Mouse (Mus musculus): ENCODE measurements around the gene Tnfsf9.
A peak's percentile ranks its signal among the peaks of the same experiment; 100 is the strongest.

Tnfsf9 gene

GRCm38 (mm10) chr17:57134693-57135092, 29.6 kb downstream of the Tnfsf9 start:
- TF ChIP-seq CTCF (conservative IDR thresholded peaks at IDR 0.05; ENCODE audit: low read length) (no peak), NANOG (IDR thresholded peaks at IDR 0.05; ENCODE audit: borderline replicate concordance, low read length) (no peak), POU5F1 (IDR thresholded peaks at IDR 0.05; ENCODE audit: borderline replicate concordance, low read length) (no peak)
- Histone ChIP-seq H3K4me1 (replicated peaks; ENCODE audit: low read depth, low read length) (peaks cover 6% of the 10 kb centered on the region), H3K36me3 (ENCODE audit: insufficient read depth, low read length) (no peaks in the 10 kb centered on the region), H3K4me3 (replicated peaks; ENCODE audit: low read length) (no peak overlapping the region), H3K27me3 (ENCODE audit: insufficient read depth, low read length) (peaks cover 26% of the 10 kb centered on the region), H3K9me3 (ENCODE audit: low read length) (no peaks in the 10 kb centered on the region)

GRCm38 (mm10) chr17:57135635-57136034, 30.5 kb downstream of the Tnfsf9 start:
- H3K4me1 ChIP-seq (replicated peaks; ENCODE audit: low read depth, low read length) = peaks cover 6% of the 10 kb centered on the region
- TF ChIP-seq NANOG (IDR thresholded peaks at IDR 0.05; ENCODE audit: borderline replicate concordance, low read length) (no peak), CTCF (conservative IDR thresholded peaks at IDR 0.05; ENCODE audit: low read length) (no peak), POU5F1 (IDR thresholded peaks at IDR 0.05; ENCODE audit: borderline replicate concordance, low read length) (no peak)
- H3K27me3 ChIP-seq (ENCODE audit: insufficient read depth, low read length) = peaks cover 35% of the 10 kb centered on the region
- no peaks in the 10 kb centered on the region for H3K36me3 ChIP-seq (ENCODE audit: insufficient read depth, low read length)
- H3K4me3 ChIP-seq (replicated peaks; ENCODE audit: low read length) = no peak overlapping the region
- no peaks in the 10 kb centered on the region for H3K9me3 ChIP-seq (ENCODE audit: low read length)

- peaks cover 6% of the 10 kb centered on the region for H3K4me1 ChIP-seq (replicated peaks; ENCODE audit: low read depth, low read length)
- H3K9me3 ChIP-seq (ENCODE audit: low read length) = no peaks in the 10 kb centered on the region
- no peaks in the 10 kb centered on the region for H3K36me3 ChIP-seq (ENCODE audit: insufficient read depth, low read length)
- no peak overlapping the region for H3K4me3 ChIP-seq (replicated peaks; ENCODE audit: low read length)
- H3K27me3 ChIP-seq (ENCODE audit: insufficient read depth, low read length) = peaks cover 38% of the 10 kb centered on the region
- TF ChIP-seq CTCF (conservative IDR thresholded peaks at IDR 0.05; ENCODE audit: low read length) (no peak), POU5F1 (IDR thresholded peaks at IDR 0.05; ENCODE audit: borderline replicate concordance, low read length) (no peak), NANOG (IDR thresholded peaks at IDR 0.05; ENCODE audit: borderline replicate concordance, low read length) (no peak)
Observed at GRCm38 (mm10) chr17:57138676-57139075, 33.6 kb downstream of the Tnfsf9 start.

DNA sequence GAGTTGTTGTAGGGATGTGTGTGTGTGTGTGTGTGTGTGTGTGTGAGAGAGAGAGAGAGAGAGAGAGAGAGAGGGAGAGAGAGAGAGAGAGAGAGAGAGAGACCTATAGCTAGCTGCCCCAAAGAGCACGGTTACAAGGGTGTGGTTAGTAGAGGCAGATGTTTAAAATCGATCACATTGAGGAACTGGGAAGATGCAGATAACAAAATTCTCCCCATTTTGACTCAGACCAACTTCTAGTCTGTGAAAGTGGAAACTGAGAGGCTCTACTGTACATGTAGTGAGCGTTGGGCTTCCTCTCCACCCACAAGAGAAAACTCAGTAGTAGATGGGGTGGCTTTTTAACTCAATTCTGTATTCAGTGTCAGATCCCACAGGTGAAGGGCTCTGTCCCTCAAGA, 34.6 kb downstream of the Tnfsf9 start:
- no peaks in the 10 kb centered on the region for H3K36me3 ChIP-seq (ENCODE audit: insufficient read depth, low read length)
- no peaks in the 10 kb centered on the region for H3K9me3 ChIP-seq (ENCODE audit: low read length)
- H3K4me3 ChIP-seq (replicated peaks; ENCODE audit: low read length) = no peak overlapping the region
- peaks cover 1% of the 10 kb centered on the region for H3K4me1 ChIP-seq (replicated peaks; ENCODE audit: low read depth, low read length)
- H3K27me3 ChIP-seq (ENCODE audit: insufficient read depth, low read length) = peaks cover 36% of the 10 kb centered on the region
- TF ChIP-seq NANOG (IDR thresholded peaks at IDR 0.05; ENCODE audit: borderline replicate concordance, low read length) (no peak), POU5F1 (IDR thresholded peaks at IDR 0.05; ENCODE audit: borderline replicate concordance, low read length) (no peak), CTCF (conservative IDR thresholded peaks at IDR 0.05; ENCODE audit: low read length) (no peak)

DNA sequence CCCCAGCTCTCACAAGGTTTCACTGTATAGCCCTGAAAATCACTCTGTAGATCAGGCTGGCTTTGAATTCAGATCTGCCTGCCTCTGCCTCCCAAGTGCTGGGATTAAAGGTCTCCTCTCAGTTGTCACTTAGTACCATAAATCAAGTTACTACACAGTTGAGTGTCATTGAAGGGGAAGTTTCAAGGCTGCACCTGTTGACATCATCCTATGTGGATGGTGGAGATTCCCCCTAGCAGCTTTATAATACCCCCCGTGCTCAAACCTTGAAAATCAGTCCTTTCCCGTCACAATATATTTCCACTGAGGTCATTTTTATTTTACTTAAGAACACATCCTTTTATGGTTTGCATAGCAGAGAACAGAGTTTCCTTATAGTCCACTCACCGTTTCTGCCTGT, 38.6 kb downstream of the Tnfsf9 start:
- H3K4me1 ChIP-seq (replicated peaks; ENCODE audit: low read depth, low read length) = peaks cover 10% of the 10 kb centered on the region
- no peaks in the 10 kb centered on the region for H3K36me3 ChIP-seq (ENCODE audit: insufficient read depth, low read length)
- peaks cover 60% of the 10 kb centered on the region for H3K27me3 ChIP-seq (ENCODE audit: insufficient read depth, low read length)
- TF ChIP-seq NANOG (IDR thresholded peaks at IDR 0.05; ENCODE audit: borderline replicate concordance, low read length) = no peak
- TF ChIP-seq CTCF (conservative IDR thresholded peaks at IDR 0.05; ENCODE audit: low read length) = no peak
- no peak for TF ChIP-seq POU5F1 (IDR thresholded peaks at IDR 0.05; ENCODE audit: borderline replicate concordance, low read length)
- no peak overlapping the region for H3K4me3 ChIP-seq (replicated peaks; ENCODE audit: low read length)
- H3K9me3 ChIP-seq (ENCODE audit: low read length) = no peaks in the 10 kb centered on the region

DNA sequence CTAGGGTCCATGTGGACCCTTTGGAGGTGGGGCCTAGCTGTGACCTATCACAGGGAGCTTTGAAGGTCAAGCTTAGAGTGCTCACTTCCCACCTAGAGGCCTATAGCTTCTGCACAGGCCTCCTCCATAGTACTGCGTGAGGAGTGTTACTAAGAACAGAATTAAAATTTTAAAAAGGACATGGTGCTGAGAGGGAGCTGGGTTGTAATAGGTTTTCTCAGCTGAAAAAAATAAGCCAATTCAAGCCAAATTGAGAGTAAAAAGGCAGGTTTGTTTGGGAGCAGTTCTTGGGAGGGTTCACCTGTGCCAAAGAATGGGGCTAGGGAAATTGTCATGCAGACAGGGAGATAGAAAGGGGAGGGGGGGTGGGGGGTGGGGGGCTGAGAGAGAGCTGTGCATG, 40.0 kb downstream of the Tnfsf9 start:
- TF ChIP-seq CTCF (conservative IDR thresholded peaks at IDR 0.05; ENCODE audit: low read length) = no peak
- TF ChIP-seq NANOG (IDR thresholded peaks at IDR 0.05; ENCODE audit: borderline replicate concordance, low read length) = no peak
- no peak for TF ChIP-seq POU5F1 (IDR thresholded peaks at IDR 0.05; ENCODE audit: borderline replicate concordance, low read length)
- peaks cover 21% of the 10 kb centered on the region for H3K4me1 ChIP-seq (replicated peaks; ENCODE audit: low read depth, low read length)
- H3K9me3 ChIP-seq (ENCODE audit: low read length) = no peaks in the 10 kb centered on the region
- no peaks in the 10 kb centered on the region for H3K36me3 ChIP-seq (ENCODE audit: insufficient read depth, low read length)
- peaks cover 64% of the 10 kb centered on the region for H3K27me3 ChIP-seq (ENCODE audit: insufficient read depth, low read length)
- no peak overlapping the region for H3K4me3 ChIP-seq (replicated peaks; ENCODE audit: low read length)

DNA sequence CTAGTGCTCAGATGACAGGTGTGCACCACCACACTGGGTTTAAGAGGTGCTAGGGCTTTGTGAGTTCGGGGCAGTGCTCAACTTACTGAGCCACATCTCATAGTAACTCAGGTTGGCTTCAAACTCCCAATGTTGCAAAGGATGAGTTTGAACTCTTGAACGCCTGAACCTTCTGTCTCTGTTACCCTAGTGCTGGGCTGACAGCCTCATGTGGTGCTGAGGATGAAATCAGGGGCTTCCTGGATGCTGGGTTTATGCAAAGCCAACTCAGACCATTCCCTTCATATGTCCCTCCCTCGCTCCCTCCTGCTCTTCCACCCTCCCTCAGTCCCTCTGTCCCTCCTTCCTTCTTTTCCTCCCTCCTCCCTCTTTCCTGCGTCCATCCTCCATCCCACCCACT, 43.2 kb downstream of the Tnfsf9 start:
- H3K36me3 ChIP-seq (ENCODE audit: insufficient read depth, low read length) = no peaks in the 10 kb centered on the region
- H3K4me1 ChIP-seq (replicated peaks; ENCODE audit: low read depth, low read length) = peaks cover 21% of the 10 kb centered on the region
- H3K4me3 ChIP-seq (replicated peaks; ENCODE audit: low read length) = no peak overlapping the region
- peaks cover 17% of the 10 kb centered on the region for H3K9me3 ChIP-seq (ENCODE audit: low read length)
- H3K27me3 ChIP-seq (ENCODE audit: insufficient read depth, low read length) = peaks cover 66% of the 10 kb centered on the region
- TF ChIP-seq POU5F1 (IDR thresholded peaks at IDR 0.05; ENCODE audit: borderline replicate concordance, low read length) (no peak), CTCF (conservative IDR thresholded peaks at IDR 0.05; ENCODE audit: low read length) (no peak), NANOG (IDR thresholded peaks at IDR 0.05; ENCODE audit: borderline replicate concordance, low read length) (no peak)

GRCm38 (mm10) chr17:57148994-57149803, 44.1 kb downstream of the Tnfsf9 start, which contains the start of gene Cd70:
TSS of gene Cd70 (minus strand) at chr17:57149777.
- Histone ChIP-seq H3K36me3 (ENCODE audit: insufficient read depth, low read length) (no peaks in the 10 kb centered on the region), H3K4me3 (replicated peaks; ENCODE audit: low read length) (peak within 1 kb of the TSS; percentile 68), H3K9me3 (ENCODE audit: low read length) (peaks cover 17% of the 10 kb centered on the region), H3K4me1 (replicated peaks; ENCODE audit: low read depth, low read length) (peaks cover 21% of the 10 kb centered on the region), H3K27me3 (ENCODE audit: insufficient read depth, low read length) (peaks cover 71% of the 10 kb centered on the region)
- TF ChIP-seq CTCF (conservative IDR thresholded peaks at IDR 0.05; ENCODE audit: low read length) (no peak), POU5F1 (IDR thresholded peaks at IDR 0.05; ENCODE audit: borderline replicate concordance, low read length) (no peak), NANOG (IDR thresholded peaks at IDR 0.05; ENCODE audit: borderline replicate concordance, low read length) (no peak)
